Mouse (Mus musculus) liver, embryonic 14.5 days (tissue): Measurements from ENCODE around the gene Chst11. TPM values are rescaled to one million over a fixed set of nuclear protein-coding genes. Genes with fewer than 3 reads are reported as not detected.

Experiments used
- ATAC-seq: fragments of 200-750 bp; cut with Nextera tagmentation; 2 replicates; pipeline ENCODE4 v1.8.0; 2017; ENCODE audit warnings: moderate number of reproducible peaks, mild to moderate bottlenecking, moderate library complexity; ENCODE audit not compliant: insufficient read depth
- DNase-seq, 3 experiments: peaks; one replicate each; pipeline ENCODE4 v3.0.0-alpha.2; 2012 to 2013; ENCODE audit warnings: low read depth in 3 of 3, low spot score in 3 of 3
- H3K27ac ChIP-seq: fragments of 300-500 bp; sonication (generic); 2 replicates; pipeline ENCODE4 v1.5.1; 2014; ENCODE audit warnings: moderate library complexity, mild to moderate bottlenecking, control low read depth, inconsistent platforms
- H3K27me3 ChIP-seq: fragments of 300-500 bp; sonication (generic); 2 replicates; pipeline ENCODE4 v1.6.1; 2014; ENCODE audit warnings: mild to moderate bottlenecking, low read length, moderate library complexity; ENCODE audit not compliant: control insufficient read depth, insufficient read depth
- H3K36me3 ChIP-seq: fragments of 300-500 bp; sonication (generic); replicated peaks from 2 replicates; pipeline ENCODE4 v1.6.1; 2014; ENCODE audit warnings: low read depth; ENCODE audit not compliant: control insufficient read depth, insufficient read depth
- H3K4me1 ChIP-seq, 2 experiments: fragments of 200-500 bp in 1 of 2; fragments of 300-500 bp in 1 of 2; sonication (generic) in 1 of 2; replicated peaks; 2 replicates each; pipeline ENCODE4 v1.6.1; 2012 to 2014; ENCODE audit warnings: antibody characterized with exemption in 1 of 2, inconsistent platforms in 1 of 2, low read length in 1 of 2; ENCODE audit not compliant: control insufficient read depth in 2 of 2, insufficient read depth in 2 of 2
- H3K4me2 ChIP-seq: fragments of 300-500 bp; sonication (generic); 2 replicates; pipeline ENCODE4 v1.6.1; 2014; ENCODE audit warnings: low read depth, mild to moderate bottlenecking, control low read depth, moderate library complexity
- H3K4me3 ChIP-seq, 2 experiments: fragments of 200-500 bp in 1 of 2; fragments of 300-500 bp in 1 of 2; sonication (generic) in 1 of 2; 2 replicates each; pipeline ENCODE4 v1.5.1; 2012 to 2014; ENCODE audit warnings: low read depth in 2 of 2, low read length in 2 of 2, mild to moderate bottlenecking in 2 of 2, control low read depth in 1 of 2, inconsistent platforms in 1 of 2, moderate library complexity in 1 of 2; ENCODE audit not compliant: insufficient read depth in 1 of 2
- H3K9ac ChIP-seq: fragments of 300-500 bp; sonication (generic); replicated peaks from 2 replicates; pipeline ENCODE4 v1.6.1; 2014; ENCODE audit warnings: mild to moderate bottlenecking, control low read depth, moderate library complexity
- H3K9me3 ChIP-seq: fragments of 300-500 bp; sonication (generic); 2 replicates; pipeline ENCODE4 v1.6.1; 2016; ENCODE audit warnings: low read length, mixed read lengths; ENCODE audit not compliant: control insufficient read depth
- CTCF ChIP-seq: IDR thresholded peaks from 2 replicates; pipeline ENCODE4 v1.5.1; 2016; ENCODE audit warnings: antibody characterized with exemption, low read depth, control low read depth
- EP300 ChIP-seq: IDR thresholded peaks from 2 replicates; pipeline ENCODE4 v1.6.1; 2016; ENCODE audit warnings: antibody characterized with exemption, low read depth
- WGBS: fragments of 180-500 bp; shearing (Covaris S2); extraction: QIAGEN DNeasy Blood & Tissue Kit; methylation state at CpG from one replicate; pipeline ENCODE4 v1.1.7; 2014; ENCODE audit not compliant: insufficient replicate concordance; 5-methylcytosine and 5-hydroxymethylcytosine counted together
- polyA plus RNA-seq, 2 experiments: library from polyadenylated mRNA; depleted of rRNA in 1 of 2; stranded (reverse) in 1 of 2; unstranded in 1 of 2; fragments of >200 nt; fragmentation: Nextera tagmentation in 1 of 2; extraction: Ambion mirVana in 1 of 2; gene quantifications; 2 replicates each; pipeline versions ENCODE4 v1.2.1 to v1.2.3; 2012 to 2014

Gene Chst11
- polyA plus RNA-seq, 2 experiments, result 1.8 to 5.2 TPM

- Histone ChIP-seq H3K9me3 (no peaks in the 10 kb centered on the region), H3K4me1 (peaks cover 9 to 17% of the 10 kb centered on the region in 2 experiments), H3K27me3 (no peaks in the 10 kb centered on the region), H3K9ac (no peak overlapping the region), H3K4me3 (no peak overlapping the region), H3K4me2 (no peak overlapping the region), H3K36me3 (no peaks in the 10 kb centered on the region), H3K27ac (no peak overlapping the region)
- DNase-seq (no peak), ATAC-seq (no peak)
- 65% methylated on average over 7 of the region's 7 CpGs for WGBS
- TF ChIP-seq CTCF (no peak), EP300 (no peak)
Observed at GRCm38 (mm10) chr10:82966672-82967071, 18.6 kb upstream of the Chst11 start.

DNA sequence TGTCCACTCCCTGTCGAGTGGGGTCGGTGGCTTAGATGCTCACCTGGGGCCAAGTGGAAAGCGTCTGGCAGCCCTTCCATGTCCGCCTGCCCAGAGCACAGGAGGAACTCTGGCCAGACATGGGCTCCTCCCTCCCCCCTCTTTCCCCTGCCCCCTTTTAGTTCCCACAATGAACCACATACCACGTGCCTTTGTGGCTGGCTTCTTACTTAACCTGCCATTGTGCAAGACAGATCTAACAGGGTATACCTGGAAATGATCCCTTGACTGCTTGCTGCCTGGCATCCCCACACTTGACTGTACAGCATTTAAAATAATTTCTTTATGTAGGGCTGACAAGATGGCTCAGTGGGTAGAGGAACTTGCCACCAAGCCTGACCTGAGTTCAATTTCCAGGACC, 15.7 kb upstream of the Chst11 start:
- WGBS, result 41% methylated on average over 5 of the region's 5 CpGs
- H3K27ac ChIP-seq, result no peak overlapping the region
- no peak for ATAC-seq

GRCm38 (mm10) chr10:82971549-82971948, 13.7 kb upstream of the Chst11 start:
- ATAC-seq, result no peak
- no peak overlapping the region for H3K4me3 ChIP-seq

More for the DNA sequence above, 15.7 kb upstream of the Chst11 start:
- Histone ChIP-seq H3K4me1 (peaks cover 2 to 17% of the 10 kb centered on the region in 2 experiments; a peak in 3 of 4 replicates), H3K36me3 (no peaks in the 10 kb centered on the region), H3K9me3 (no peaks in the 10 kb centered on the region), H3K27me3 (no peaks in the 10 kb centered on the region), H3K4me2 (no peak overlapping the region), H3K9ac (no peak overlapping the region; the same call in 1 of the 2 replicates), H3K4me3 (no peak overlapping the region)
- DNase-seq, result no peak
- no peak for TF ChIP-seq CTCF
- no peak for TF ChIP-seq EP300

DNA sequence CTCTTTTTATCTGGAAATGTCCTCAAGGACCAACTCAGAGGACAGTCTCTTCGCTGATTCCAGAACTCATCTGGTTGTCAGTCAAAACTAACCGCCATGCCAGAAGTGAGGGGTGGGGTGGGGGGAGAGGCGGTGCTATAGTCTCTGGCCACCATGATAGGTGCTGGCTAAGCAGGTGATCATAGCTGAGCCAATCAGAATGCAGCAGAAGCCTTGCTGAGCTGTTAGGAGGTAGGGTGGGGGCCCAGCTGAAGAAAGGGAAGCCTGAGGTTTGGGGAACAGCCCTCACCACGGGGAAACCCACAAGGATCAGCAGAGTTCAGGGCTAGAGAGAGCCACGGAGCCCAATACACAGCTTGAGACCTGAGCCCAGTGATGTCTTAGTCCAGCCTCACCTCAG, 11.1 kb upstream of the Chst11 start:
- no peaks in the 10 kb centered on the region for H3K36me3 ChIP-seq
- H3K9ac ChIP-seq, result no peak overlapping the region
- 26% methylated on average over 5 of the region's 5 CpGs for WGBS
- no peak for TF ChIP-seq EP300
- TF ChIP-seq CTCF, result no peak
- no peaks in the 10 kb centered on the region for H3K9me3 ChIP-seq
- no peak for DNase-seq
- H3K27ac ChIP-seq, result no peak overlapping the region
- peak; percentile 84 for ATAC-seq
- H3K4me2 ChIP-seq, result no peak overlapping the region
- H3K4me3 ChIP-seq, result no peak overlapping the region
- H3K4me1 ChIP-seq, result peaks cover 2 to 17% of the 10 kb centered on the region in 2 experiments; a peak in 3 of 4 replicates
- no peaks in the 10 kb centered on the region for H3K27me3 ChIP-seq

More at GRCm38 (mm10) chr10:82971549-82971948, 13.7 kb upstream of the Chst11 start:
- 46% methylated on average over 11 of the region's 11 CpGs for WGBS
- H3K27ac ChIP-seq, result no peak overlapping the region
- peaks cover 2 to 17% of the 10 kb centered on the region in 2 experiments; a peak in 3 of 4 replicates for H3K4me1 ChIP-seq
- H3K36me3 ChIP-seq, result no peaks in the 10 kb centered on the region
- H3K27me3 ChIP-seq, result no peaks in the 10 kb centered on the region
- no peak for DNase-seq
- H3K9me3 ChIP-seq, result no peaks in the 10 kb centered on the region
- TF ChIP-seq EP300 (no peak), CTCF (no peak)
- no peak overlapping the region for H3K9ac ChIP-seq
- no peak overlapping the region for H3K4me2 ChIP-seq

DNA sequence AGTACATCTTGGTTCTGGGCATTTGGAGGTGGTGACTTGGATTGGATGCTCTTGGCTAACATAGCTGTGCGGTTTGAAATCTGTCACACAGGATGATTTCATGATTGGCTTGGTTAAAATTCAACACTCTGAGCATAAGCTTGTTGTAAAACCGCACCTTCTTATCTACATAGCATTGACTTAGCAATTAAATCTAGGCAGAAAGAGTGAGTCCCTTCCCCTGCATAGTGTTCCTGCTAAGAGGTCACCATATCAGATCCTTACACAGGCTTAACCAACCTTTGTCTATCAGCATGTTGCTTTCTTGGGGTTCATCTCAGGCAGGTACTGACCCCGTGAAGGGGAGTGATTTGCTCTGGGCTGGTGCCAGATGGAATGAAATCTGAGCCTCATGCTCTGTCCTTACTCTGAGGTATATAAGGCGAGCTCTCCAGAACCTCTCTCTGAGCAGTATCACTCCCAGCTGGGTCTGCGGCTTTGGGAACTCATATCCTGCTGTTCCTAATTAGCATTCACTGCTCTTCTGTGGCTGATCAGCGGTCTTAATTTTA, 10.6 kb upstream of the Chst11 start:
- no peak overlapping the region for H3K27ac ChIP-seq
- H3K4me1 ChIP-seq, result peaks cover 2 to 17% of the 10 kb centered on the region in 2 experiments; a peak in 3 of 4 replicates
- H3K9me3 ChIP-seq, result no peaks in the 10 kb centered on the region
- no peak overlapping the region for H3K4me2 ChIP-seq
- H3K9ac ChIP-seq, result no peak overlapping the region
- DNase-seq, result no peak
- peak; percentile 10; the same call in 1 of the 2 replicates for ATAC-seq
- no peaks in the 10 kb centered on the region for H3K27me3 ChIP-seq
- TF ChIP-seq CTCF (no peak), EP300 (no peak)
- WGBS, result 56% methylated on average over 6 of the region's 6 CpGs
- H3K36me3 ChIP-seq, result no peaks in the 10 kb centered on the region
- H3K4me3 ChIP-seq, result no peak overlapping the region
